Mouse (Mus musculus) ES-E14 (cell line): ENCODE measurements around the gene Mapkapk3. TPM values are rescaled to one million over a fixed set of nuclear protein-coding genes. Genes with fewer than 3 reads are reported as not detected.

Experiments
- DNase-seq: peaks from one replicate; pipeline ENCODE4 v3.0.0-alpha.2; 2013; ENCODE audit warnings: low read depth, low spot score
- H3K27ac ChIP-seq: 2 replicates; pipeline ENCODE4 v1.5.1; 2012; ENCODE audit warnings: low read depth, mild to moderate bottlenecking, low read length, moderate library complexity, mixed read lengths; ENCODE audit not compliant: poor library complexity, insufficient read depth, severe bottlenecking
- H3K36me3 ChIP-seq: 2 replicates; pipeline ENCODE4 v1.6.1; 2012; ENCODE audit warnings: mild to moderate bottlenecking, low read length, moderate library complexity, mixed read lengths; ENCODE audit not compliant: control insufficient read depth, poor library complexity, insufficient read depth, severe bottlenecking
- H3K4me1 ChIP-seq, 2 experiments: fragments of 150-350 bp in 1 of 2; sonication (generic) in 1 of 2; 2 replicates each; pipeline ENCODE4 v1.6.1; 2012; ENCODE audit warnings: low read length in 2 of 2, mild to moderate bottlenecking in 1 of 2, mixed read lengths in 1 of 2; ENCODE audit not compliant: control insufficient read depth in 2 of 2, insufficient read depth in 2 of 2, poor library complexity in 1 of 2
- H3K4me3 ChIP-seq, 2 experiments: fragments of 150-350 bp in 1 of 2; sonication (generic) in 1 of 2; 2 replicates each; pipeline ENCODE4 v1.5.1; 2012; ENCODE audit warnings: low read length in 2 of 2, low read depth in 1 of 2, mild to moderate bottlenecking in 1 of 2, mixed read lengths in 1 of 2; ENCODE audit not compliant: insufficient read depth in 1 of 2, poor library complexity in 1 of 2, severe bottlenecking in 1 of 2
- H3K9ac ChIP-seq: 2 replicates; pipeline ENCODE4 v1.6.1; 2012; ENCODE audit warnings: low read depth, mild to moderate bottlenecking, low read length, mixed read lengths; ENCODE audit not compliant: poor library complexity, insufficient read depth, severe bottlenecking
- H3K9me3 ChIP-seq: fragments of 150-350 bp; sonication (generic); 2 replicates; pipeline ENCODE4 v1.6.1; 2012; ENCODE audit warnings: low read depth, mild to moderate bottlenecking, low read length; ENCODE audit not compliant: control insufficient read depth, insufficient read depth
- CHD2 ChIP-seq: IDR thresholded peaks from 2 replicates; pipeline ENCODE4 v1.6.1; 2014; ENCODE audit warnings: mild to moderate bottlenecking, low read depth, low read length, inconsistent platforms
- HCFC1 ChIP-seq: IDR thresholded peaks from 2 replicates; pipeline ENCODE4 v1.6.1; 2012; ENCODE audit warnings: low read length, inconsistent platforms, borderline replicate concordance; ENCODE audit not compliant: insufficient read depth
- MAFK ChIP-seq: IDR thresholded peaks from 2 replicates; pipeline ENCODE4 v1.6.1; 2014; ENCODE audit warnings: mild to moderate bottlenecking, low read depth, low read length, inconsistent platforms; ENCODE audit not compliant: insufficient read depth
- ZC3H11A ChIP-seq: IDR thresholded peaks from 2 replicates; pipeline ENCODE4 v1.6.1; 2012; ENCODE audit warnings: low read depth, mild to moderate bottlenecking, inconsistent platforms, low read length, borderline replicate concordance
- ZNF384 ChIP-seq: IDR thresholded peaks from 2 replicates; pipeline ENCODE4 v1.6.1; 2012; ENCODE audit warnings: low read depth, low read length, inconsistent platforms
- in situ Hi-C, 2 experiments: fragments of 600-800 bp; cut with MboI; formaldehyde crosslinking; loops; one replicate each; pipeline ENCODE4 v1.15.1; 2025; ENCODE audit warnings: low sequenced_read_pairs in 2 of 2, inconsistent platforms in 1 of 2; ENCODE audit not compliant: unreplicated experiment in 2 of 2
- total RNA-seq: library from RNA; depleted of rRNA; stranded (reverse); fragments of 300-350 nt; gene quantifications from 2 replicates; pipeline ENCODE4 v1.2.3, GENCODE M21; 2012

Mapkapk3 gene
- total RNA-seq, 1 experiment, result 25.7 TPM

DNA sequence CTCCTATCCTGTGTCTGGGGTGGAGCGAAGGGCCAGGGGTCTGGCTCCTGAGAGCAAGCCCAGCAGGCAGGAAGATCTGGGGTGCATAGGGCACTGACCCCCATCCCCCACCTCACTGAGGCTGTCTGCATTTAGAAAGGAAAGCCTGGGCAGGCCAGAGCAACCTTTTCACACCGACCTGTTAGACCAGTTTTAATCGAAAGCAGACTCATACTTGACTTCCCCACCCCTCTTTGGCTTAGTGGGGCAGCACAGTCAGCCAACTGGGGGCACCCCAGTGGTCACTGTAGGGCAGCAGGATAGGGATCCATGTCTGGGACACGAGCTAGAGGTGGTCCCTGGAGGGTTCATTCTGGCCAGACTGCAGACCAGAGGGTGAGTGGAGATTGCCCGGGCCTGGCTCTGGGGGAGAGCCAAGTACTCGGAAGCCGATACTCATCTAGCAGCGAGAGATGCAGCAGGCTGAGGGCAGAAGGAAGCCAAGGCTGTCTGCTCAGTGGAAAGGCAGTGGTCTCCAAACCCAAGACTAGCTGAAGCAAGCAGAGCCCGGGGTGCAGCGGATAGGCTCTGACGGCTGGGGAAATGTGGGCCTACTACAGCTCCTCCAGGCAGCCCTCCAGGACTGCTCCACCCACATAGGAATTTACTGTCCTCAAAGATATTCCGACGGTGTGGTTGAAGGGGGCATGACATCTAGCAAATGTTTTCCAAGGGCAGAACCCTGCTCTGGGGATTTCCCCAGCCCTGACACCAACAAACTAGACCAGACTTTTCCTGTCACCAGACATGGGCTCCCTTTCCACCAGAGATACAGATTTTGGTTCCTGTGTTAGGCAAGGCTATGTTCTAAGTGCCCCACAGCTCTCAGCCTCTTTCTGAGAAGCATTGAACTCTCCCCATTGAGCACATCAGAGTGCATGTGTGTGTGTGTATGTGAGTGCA, 16.2 kb upstream of the Mapkapk3 start:
- H3K9me3 ChIP-seq, result no peaks in the 10 kb centered on the region
- no peak overlapping the region for H3K27ac ChIP-seq
- DNase-seq, result no peak
- H3K36me3 ChIP-seq, result peaks cover 2% of the 10 kb centered on the region; the same call in 1 of the 2 replicates
- peaks cover 0 to 18% of the 10 kb centered on the region in 2 experiments; a peak in 2 of 4 replicates for H3K4me1 ChIP-seq
- H3K4me3 ChIP-seq, result no peak overlapping the region
- in situ Hi-C loops, result no loop called here
- H3K9ac ChIP-seq, result no peak overlapping the region
- TF ChIP-seq HCFC1 (no peak), MAFK (no peak), ZNF384 (no peak), CHD2 (no peak), ZC3H11A (no peak)

DNA sequence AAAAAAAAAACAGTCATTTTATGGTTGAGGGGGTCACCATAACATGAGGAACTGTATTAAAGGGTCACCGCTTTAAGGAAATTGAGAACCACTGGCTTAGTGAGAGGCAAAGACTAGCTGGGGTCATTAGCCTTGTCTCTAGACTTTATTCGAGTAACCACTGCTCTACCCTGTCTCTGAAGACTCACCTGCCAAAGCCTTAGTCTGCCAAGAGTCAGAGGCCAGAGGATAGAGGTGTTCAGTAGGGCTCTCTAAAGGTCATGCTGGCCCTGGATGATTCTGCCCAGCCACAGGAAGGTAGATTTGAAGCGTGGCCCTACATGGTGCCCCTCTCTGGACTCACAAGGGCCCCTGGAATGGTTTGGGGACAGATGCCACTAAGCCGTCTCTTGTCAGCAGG, 15.3 kb upstream of the Mapkapk3 start:
- no peak for DNase-seq
- Histone ChIP-seq H3K36me3 (peaks cover 7% of the 10 kb centered on the region; the same call in 1 of the 2 replicates), H3K9ac (no peak overlapping the region), H3K27ac (no peak overlapping the region), H3K4me1 (peaks cover 0 to 18% of the 10 kb centered on the region in 2 experiments; a peak in 2 of 4 replicates), H3K9me3 (no peaks in the 10 kb centered on the region), H3K4me3 (no peak overlapping the region)
- in situ Hi-C loops, result no loop called here
- TF ChIP-seq HCFC1, result no peak
- TF ChIP-seq MAFK, result no peak
- TF ChIP-seq ZNF384, result no peak
- no peak for TF ChIP-seq ZC3H11A
- no peak for TF ChIP-seq CHD2

DNA sequence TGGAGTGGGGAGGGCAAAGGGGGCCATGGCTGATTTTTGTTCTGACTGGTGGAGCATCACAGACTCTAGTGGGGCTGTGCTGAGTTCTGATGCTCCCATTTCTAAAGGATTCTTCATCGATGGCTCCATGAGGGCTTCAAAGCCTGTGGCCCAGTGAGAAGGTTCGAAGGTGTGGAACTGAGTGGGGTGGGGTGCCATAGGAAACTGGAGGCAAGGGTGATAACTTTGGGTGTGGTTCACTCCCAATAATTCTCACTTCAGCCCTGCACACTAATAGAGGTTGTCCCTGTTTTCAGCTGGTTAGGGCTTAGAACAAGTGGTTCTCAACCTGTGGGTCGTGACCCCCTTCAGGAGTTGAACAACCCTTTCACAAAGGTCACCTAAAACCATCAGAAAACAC, 14.7 kb upstream of the Mapkapk3 start:
- H3K4me1 ChIP-seq, result peaks cover 0 to 21% of the 10 kb centered on the region in 2 experiments; a peak in 2 of 4 replicates

DNA sequence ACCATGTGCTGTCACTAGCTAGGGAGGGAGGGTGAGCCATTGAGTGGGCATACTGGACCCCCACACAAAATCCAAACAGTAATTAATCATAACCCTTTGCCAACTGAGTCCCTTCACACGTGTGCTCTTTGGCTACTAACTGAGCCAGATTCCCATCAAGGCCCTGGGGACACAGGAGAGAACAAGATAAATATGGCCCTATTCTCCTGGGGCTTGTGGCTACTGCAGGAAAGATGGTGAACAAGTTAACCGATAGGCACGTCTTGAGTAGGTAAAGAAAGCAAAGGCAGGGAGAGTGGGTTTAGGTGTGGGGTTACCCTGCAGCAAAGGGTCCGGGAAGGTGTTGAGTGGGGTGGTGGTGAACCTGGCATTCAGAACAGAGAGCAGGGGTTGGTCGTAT, 14.2 kb upstream of the Mapkapk3 start:
- DNase-seq, result no peak
- H3K9me3 ChIP-seq, result no peaks in the 10 kb centered on the region
- no peak overlapping the region for H3K4me3 ChIP-seq
- no peak overlapping the region for H3K9ac ChIP-seq
- in situ Hi-C loops, result no loop called here
- TF ChIP-seq HCFC1 (no peak), MAFK (no peak), ZC3H11A (no peak)
- H3K36me3 ChIP-seq, result peaks cover 7% of the 10 kb centered on the region; the same call in 1 of the 2 replicates
- no peak overlapping the region for H3K27ac ChIP-seq
- peaks cover 0 to 24% of the 10 kb centered on the region in 2 experiments; a peak in 2 of 4 replicates for H3K4me1 ChIP-seq

More for the DNA sequence above, 14.7 kb upstream of the Mapkapk3 start:
- Histone ChIP-seq H3K36me3 (peaks cover 7% of the 10 kb centered on the region; the same call in 1 of the 2 replicates), H3K9ac (no peak overlapping the region), H3K9me3 (no peaks in the 10 kb centered on the region), H3K27ac (no peak overlapping the region), H3K4me3 (no peak overlapping the region)
- TF ChIP-seq CHD2, result peak; percentile 73; the same call in 1 of the 2 replicates
- no peak for TF ChIP-seq ZNF384
- no peak for TF ChIP-seq MAFK
- DNase-seq, result no peak
- in situ Hi-C loops, result no loop called here
